Mouse (Mus musculus) forebrain, postnatal 0 days (tissue): ENCODE measurements around the gene Frmpd4. TPM values are rescaled to one million over a fixed set of nuclear protein-coding genes. Genes with fewer than 3 reads are reported as not detected.
A peak's percentile ranks its signal among the peaks of the same experiment; 100 is the strongest.

Experiments used
- ATAC-seq: fragments of 200-750 bp; cut with Nextera tagmentation; 2 replicates; pipeline ENCODE4 v1.8.0; 2017; ENCODE audit warnings: mild to moderate bottlenecking, moderate library complexity
- DNase-seq: peaks from one replicate; pipeline ENCODE4 v3.0.0-alpha.2; 2015
- H3K27ac ChIP-seq: fragments of 300-500 bp; sonication (generic); 2 replicates; pipeline ENCODE4 v1.5.1; 2014; ENCODE audit warnings: low read depth, mild to moderate bottlenecking, antibody characterized with exemption, low read length, moderate library complexity, mixed read lengths
- H3K27me3 ChIP-seq: fragments of 300-500 bp; sonication (generic); 2 replicates; pipeline ENCODE4 v1.6.1; 2014; ENCODE audit warnings: mild to moderate bottlenecking, low read length, mixed read lengths; ENCODE audit not compliant: insufficient read depth
- H3K36me3 ChIP-seq: fragments of 300-500 bp; sonication (generic); 2 replicates; pipeline ENCODE4 v1.6.1; 2014; ENCODE audit warnings: mild to moderate bottlenecking, moderate library complexity; ENCODE audit not compliant: insufficient read depth
- H3K4me1 ChIP-seq: fragments of 300-500 bp; sonication (generic); 2 replicates; pipeline ENCODE4 v1.6.1; 2014; ENCODE audit warnings: antibody characterized with exemption; ENCODE audit not compliant: insufficient read depth
- H3K4me2 ChIP-seq: fragments of 300-500 bp; sonication (generic); 2 replicates; pipeline ENCODE4 v1.6.1; 2014; ENCODE audit warnings: low read depth, mild to moderate bottlenecking, moderate library complexity
- H3K4me3 ChIP-seq: fragments of 300-500 bp; sonication (generic); 2 replicates; pipeline ENCODE4 v1.5.1; 2014; ENCODE audit warnings: low read depth, low read length, mixed read lengths
- H3K9ac ChIP-seq: fragments of 300-500 bp; sonication (generic); 2 replicates; pipeline ENCODE4 v1.6.1; 2014; ENCODE audit warnings: mild to moderate bottlenecking
- H3K9me3 ChIP-seq: fragments of 300-500 bp; sonication (generic); 2 replicates; pipeline ENCODE4 v1.6.1; 2016; ENCODE audit warnings: low read length
- CTCF ChIP-seq: sonication (generic); IDR thresholded peaks from 2 replicates; pipeline ENCODE4 v1.5.1; 2016; ENCODE audit warnings: antibody characterized with exemption, control low read depth, low read depth
- WGBS: fragments of 180-500 bp; shearing (Covaris S2); extraction: QIAGEN DNeasy Blood & Tissue Kit; methylation state at CpG from one replicate; pipeline ENCODE4 v1.1.7; 2014; 5-methylcytosine and 5-hydroxymethylcytosine counted together
- polyA plus RNA-seq: library from polyadenylated mRNA; unstranded; fragments of >200 nt; fragmentation: Nextera tagmentation; extraction: Ambion mirVana; gene quantifications from 2 replicates; pipeline ENCODE4 v1.2.1, GENCODE M21; 2015
- total RNA-seq: library from RNA; depleted of rRNA; stranded (reverse); fragments of >200 nt; gene quantifications from 2 replicates; pipeline ENCODE4 v1.2.3, GENCODE M21; 2014

Frmpd4 gene
- total and polyA plus RNA-seq, 2 experiments from 2014 or later = 2.5 to 10.3 TPM

DNA sequence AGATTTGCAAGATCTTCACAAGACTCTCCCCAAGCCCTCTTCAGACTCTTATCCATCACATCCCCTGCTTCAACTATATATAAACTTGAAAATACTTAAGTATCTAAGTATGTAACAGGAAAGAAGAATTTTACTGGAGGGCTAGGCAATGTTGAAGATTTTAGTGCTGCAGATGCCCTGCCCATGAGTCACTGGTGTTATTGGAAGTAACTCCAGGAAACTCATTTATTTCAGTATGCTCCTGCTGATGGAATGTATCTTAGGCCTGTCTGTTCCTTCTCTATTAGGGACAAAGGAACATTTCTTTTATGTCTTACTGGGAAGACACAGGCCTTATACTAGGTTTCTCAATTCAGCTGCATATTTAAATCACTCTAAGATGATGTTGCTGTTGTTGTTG is 592.2 kb downstream of the Frmpd4 start:
- DNase-seq = no peak
- H3K4me3 ChIP-seq = no peak overlapping the region
- no peak overlapping the region for H3K4me2 ChIP-seq
- no peaks in the 10 kb centered on the region for H3K36me3 ChIP-seq
- no peak overlapping the region for H3K27ac ChIP-seq
- H3K27me3 ChIP-seq = no peaks in the 10 kb centered on the region
- no peaks in the 10 kb centered on the region for H3K4me1 ChIP-seq
- TF ChIP-seq CTCF = no peak
- no peak for ATAC-seq
- no peak overlapping the region for H3K9ac ChIP-seq
- no peaks in the 10 kb centered on the region for H3K9me3 ChIP-seq

DNA sequence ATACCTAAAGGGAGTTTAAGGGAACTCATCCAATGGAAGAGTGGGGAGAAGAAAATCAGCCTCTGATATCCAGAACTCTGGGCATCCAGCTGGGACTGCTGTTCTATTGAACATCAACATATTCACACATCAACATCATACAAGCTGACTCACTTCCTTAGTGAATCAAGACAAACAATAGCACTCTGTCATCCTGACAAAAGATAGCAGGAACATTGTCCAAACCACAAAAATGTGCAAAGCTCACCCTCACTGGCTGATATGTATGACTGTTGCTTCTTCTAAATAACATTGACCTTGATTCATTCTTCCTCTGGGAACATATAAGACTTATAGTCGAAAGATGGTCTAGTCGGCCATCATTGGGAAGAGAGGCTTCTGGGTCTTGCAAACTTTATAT is 625.8 kb downstream of the Frmpd4 start:
- Histone ChIP-seq H3K4me3 (no peak overlapping the region), H3K4me2 (no peak overlapping the region), H3K36me3 (no peaks in the 10 kb centered on the region), H3K27me3 (no peaks in the 10 kb centered on the region), H3K9ac (no peak overlapping the region), H3K9me3 (no peaks in the 10 kb centered on the region), H3K4me1 (no peaks in the 10 kb centered on the region), H3K27ac (no peak overlapping the region)
- no peak for DNase-seq
- ATAC-seq = no peak
- no peak for TF ChIP-seq CTCF
- WGBS = 91% methylated on average over 2 of the region's 2 CpGs

DNA sequence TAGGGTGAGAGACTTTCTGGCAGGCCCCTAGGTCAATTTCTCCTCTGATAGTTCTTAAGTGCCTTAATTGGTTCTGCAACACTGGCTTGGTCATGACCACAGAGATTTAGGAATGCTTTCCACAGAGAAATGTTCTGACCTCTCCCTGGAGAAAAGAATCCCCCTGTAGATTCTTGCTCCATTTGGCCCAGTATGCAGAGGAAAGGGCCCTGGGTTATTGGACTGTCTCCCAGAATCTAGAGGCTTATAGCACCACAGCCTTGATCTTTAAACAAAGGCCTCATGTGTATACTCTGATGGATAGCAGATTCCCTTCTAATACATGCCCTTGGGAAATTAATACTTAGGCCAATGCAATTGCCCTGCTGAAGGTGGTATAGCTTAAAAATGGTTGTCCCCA is 667.5 kb downstream of the Frmpd4 start:
- Histone ChIP-seq H3K4me2 (no peak overlapping the region), H3K4me1 (no peaks in the 10 kb centered on the region), H3K4me3 (no peak overlapping the region), H3K9me3 (no peaks in the 10 kb centered on the region), H3K9ac (no peak overlapping the region), H3K27me3 (no peaks in the 10 kb centered on the region), H3K27ac (no peak overlapping the region), H3K36me3 (no peaks in the 10 kb centered on the region)
- TF ChIP-seq CTCF = no peak
- no peak for ATAC-seq
- no peak for DNase-seq

DNA sequence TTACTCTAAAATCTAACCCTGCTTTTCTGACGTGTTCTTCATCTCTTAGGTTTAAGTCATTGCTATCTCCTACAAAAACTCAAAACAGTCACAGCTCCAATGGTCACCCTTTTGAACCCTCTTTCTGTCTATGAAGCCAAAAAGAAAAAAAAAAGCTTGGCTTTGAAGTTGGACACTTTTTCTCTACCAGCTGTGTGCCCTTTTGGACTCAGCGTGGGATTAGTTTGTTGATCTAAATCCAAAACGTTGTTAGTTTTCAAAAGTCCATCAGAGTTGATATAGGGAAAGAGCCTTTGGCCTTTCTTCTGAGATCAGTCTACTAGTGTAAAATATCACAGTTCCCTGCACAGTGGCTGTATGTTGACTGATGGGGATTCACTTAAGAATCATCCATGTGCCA is 676.0 kb downstream of the Frmpd4 start:
- Histone ChIP-seq H3K27me3 (no peaks in the 10 kb centered on the region), H3K9ac (no peak overlapping the region), H3K4me1 (no peaks in the 10 kb centered on the region), H3K4me2 (no peak overlapping the region), H3K27ac (no peak overlapping the region), H3K36me3 (no peaks in the 10 kb centered on the region), H3K4me3 (no peak overlapping the region), H3K9me3 (no peaks in the 10 kb centered on the region)
- DNase-seq (no peak), ATAC-seq (no peak)
- TF ChIP-seq CTCF = no peak
- 78% methylated on average over 3 of the region's 3 CpGs for WGBS

DNA sequence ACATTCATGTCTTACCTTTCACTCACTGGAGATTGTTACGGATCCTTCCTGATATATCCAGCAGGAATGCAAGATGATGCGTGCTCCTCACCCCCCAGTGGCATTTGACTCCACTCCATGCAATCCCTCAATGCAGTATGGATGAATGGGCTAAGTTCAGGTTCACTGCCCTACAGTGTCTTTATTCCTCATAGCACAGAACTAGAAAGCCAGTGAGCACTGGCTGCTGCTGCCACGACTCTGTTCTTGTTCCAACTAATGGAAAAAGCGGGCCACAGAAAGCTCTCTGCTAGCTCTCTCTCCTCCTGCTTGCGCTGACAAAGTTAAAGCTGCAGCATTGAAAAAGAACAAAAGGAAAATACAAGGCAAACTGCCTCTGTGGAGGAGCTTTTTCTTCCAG is 722.2 kb downstream of the Frmpd4 start:
- ATAC-seq (no peak; the same call in 1 of the 2 replicates), DNase-seq (no peak)
- no peaks in the 10 kb centered on the region for H3K36me3 ChIP-seq
- TF ChIP-seq CTCF = no peak
- no peaks in the 10 kb centered on the region for H3K4me1 ChIP-seq
- 58% methylated on average over 5 of the region's 5 CpGs for WGBS
- H3K9ac ChIP-seq = no peak overlapping the region
- no peaks in the 10 kb centered on the region for H3K9me3 ChIP-seq
- no peak overlapping the region for H3K4me3 ChIP-seq
- H3K27me3 ChIP-seq = no peaks in the 10 kb centered on the region
- H3K4me2 ChIP-seq = no peak overlapping the region
- H3K27ac ChIP-seq = no peak overlapping the region

DNA sequence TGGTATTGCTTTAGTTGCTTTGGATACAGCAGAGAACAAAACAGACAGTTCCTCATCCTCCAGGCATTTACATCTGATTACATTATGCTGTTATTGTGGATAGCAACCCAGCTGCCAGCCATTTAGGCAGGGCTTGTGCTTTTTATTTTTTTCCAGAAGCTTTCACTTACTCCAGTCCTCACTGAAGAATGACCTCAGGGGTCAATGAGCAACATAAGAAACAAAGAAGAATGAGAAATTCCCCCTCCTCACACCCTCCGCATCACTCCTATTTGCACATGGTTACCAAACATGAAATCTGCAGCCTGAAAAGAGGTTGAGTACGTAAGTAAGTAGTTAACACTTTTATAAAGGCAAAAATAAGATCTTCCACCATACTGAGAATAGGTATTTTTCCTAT is 744.5 kb downstream of the Frmpd4 start:
- Histone ChIP-seq H3K9ac (no peak overlapping the region), H3K4me2 (no peak overlapping the region), H3K27me3 (no peaks in the 10 kb centered on the region), H3K9me3 (no peaks in the 10 kb centered on the region), H3K27ac (no peak overlapping the region), H3K4me3 (no peak overlapping the region), H3K36me3 (no peaks in the 10 kb centered on the region), H3K4me1 (no peaks in the 10 kb centered on the region)
- WGBS = 48% methylated on average over 2 of the region's 2 CpGs
- ATAC-seq (no peak), DNase-seq (no peak)
- TF ChIP-seq CTCF = no peak

DNA sequence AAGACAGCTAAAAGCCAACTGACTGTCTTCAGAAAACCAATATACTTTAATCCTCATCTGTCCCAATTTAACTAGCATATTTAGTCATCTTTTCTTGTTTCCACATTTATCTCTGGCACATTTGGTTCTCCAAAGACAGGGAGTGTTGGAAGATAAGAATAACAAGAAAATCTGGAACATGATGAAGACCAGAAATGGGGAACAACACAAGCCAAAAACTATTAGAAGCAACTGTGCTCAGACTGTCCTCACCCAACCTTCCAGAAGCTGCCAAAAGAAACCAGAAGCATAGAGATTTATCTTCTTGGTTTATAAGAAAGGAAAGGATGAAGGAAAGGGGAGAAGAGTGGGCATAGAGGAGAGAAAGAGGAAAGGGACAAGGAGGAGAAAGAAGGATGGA is 748.6 kb downstream of the Frmpd4 start:
- Histone ChIP-seq H3K4me3 (no peak overlapping the region), H3K4me2 (no peak overlapping the region), H3K36me3 (no peaks in the 10 kb centered on the region), H3K4me1 (no peaks in the 10 kb centered on the region), H3K9me3 (no peaks in the 10 kb centered on the region), H3K27me3 (no peaks in the 10 kb centered on the region), H3K9ac (no peak overlapping the region), H3K27ac (no peak overlapping the region)
- DNase-seq (no peak), ATAC-seq (no peak)
- TF ChIP-seq CTCF = no peak

DNA sequence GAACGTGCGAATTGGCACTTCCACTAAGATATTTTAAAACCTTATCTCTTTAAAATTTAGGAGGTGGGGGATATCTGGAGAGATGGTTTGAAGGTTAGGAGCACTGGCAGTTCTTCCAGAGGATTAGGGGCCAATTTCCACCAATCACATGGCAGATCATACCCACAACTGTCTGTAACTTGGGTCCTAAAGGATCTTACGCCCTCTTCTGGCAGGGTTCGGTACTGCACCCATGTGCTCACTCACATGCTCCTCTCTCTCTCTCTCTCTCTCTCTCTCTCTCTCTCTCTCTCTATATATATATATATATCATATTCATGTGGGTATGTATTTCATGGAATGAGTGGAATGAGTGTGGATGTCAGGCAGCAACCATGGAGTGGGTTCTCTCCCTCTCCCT is 759.7 kb downstream of the Frmpd4 start:
- Histone ChIP-seq H3K4me2 (no peak overlapping the region), H3K27me3 (no peaks in the 10 kb centered on the region), H3K36me3 (no peaks in the 10 kb centered on the region), H3K27ac (no peak overlapping the region), H3K4me3 (no peak overlapping the region), H3K9ac (no peak overlapping the region), H3K9me3 (no peaks in the 10 kb centered on the region), H3K4me1 (no peaks in the 10 kb centered on the region)
- 48% methylated on average over 4 of the region's 4 CpGs for WGBS
- TF ChIP-seq CTCF = peak; percentile 27; the same call in 1 of the 2 replicates
- no peak for DNase-seq
- no peak for ATAC-seq
